Mouse (Mus musculus): ENCODE data around the gene 1110059E24Rik.
A peak's percentile ranks its signal among the peaks of the same experiment; 100 is the strongest.

Gene 1110059E24Rik

DNA sequence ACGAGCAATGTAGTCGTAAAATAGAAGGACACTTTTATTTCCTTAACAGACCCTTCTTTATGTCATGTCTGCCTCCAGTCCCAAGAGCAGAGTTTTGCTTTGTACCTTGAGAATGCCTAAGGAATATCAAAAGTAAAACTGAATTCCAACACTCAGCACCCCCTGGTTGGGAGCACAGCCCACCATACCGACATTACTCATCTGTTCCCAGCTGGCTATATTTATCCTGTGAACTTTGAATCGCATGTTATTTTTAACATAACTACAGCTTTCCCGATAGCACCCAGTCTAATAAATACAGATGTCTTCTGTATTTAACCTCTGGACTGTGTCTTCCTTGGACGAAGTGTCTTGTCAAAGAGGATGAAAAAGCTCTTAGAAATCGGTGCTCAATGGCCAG, 80.8 kb downstream of the 1110059E24Rik start:
- no peak for DNase-seq (ENCODE audit: low read depth)

DNA sequence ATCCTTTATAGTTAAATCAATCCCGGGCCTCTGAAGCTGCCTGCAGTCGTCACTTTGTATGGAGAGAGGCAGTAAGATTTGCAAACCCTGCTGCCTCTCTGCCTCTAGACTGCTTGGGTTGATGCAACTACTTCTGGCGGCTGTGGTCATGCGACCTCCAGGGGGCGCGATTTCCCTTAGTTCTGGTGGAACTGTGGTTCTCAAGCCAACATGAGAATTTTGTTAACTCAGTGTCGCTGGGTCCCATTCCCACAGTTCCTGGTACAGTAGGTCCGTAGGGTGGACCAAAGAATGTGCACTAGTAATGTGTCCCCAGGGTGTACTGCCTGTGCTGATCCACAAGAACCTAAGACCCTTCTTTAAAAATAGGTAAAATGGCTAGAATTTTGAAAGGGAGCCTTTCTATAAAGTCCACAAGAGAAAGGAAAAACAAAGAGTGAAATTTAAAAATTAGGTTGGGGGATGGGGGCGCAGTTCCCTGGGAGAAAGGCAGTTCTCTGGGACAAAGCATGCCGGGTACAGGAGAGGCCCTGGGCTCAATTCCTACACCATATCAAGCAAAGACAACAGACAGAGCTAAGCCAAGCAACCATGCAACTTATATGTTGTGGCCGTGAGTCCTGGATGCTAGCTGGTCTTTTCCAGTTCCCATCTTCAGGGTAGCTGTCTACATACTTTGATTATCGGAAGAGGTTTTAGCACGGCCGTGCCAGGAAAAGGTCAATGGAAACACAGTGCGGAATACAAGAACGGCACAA, 81.4 kb downstream of the 1110059E24Rik start:
- peak; percentile 38 for DNase-seq (ENCODE audit: low read depth)

DNA sequence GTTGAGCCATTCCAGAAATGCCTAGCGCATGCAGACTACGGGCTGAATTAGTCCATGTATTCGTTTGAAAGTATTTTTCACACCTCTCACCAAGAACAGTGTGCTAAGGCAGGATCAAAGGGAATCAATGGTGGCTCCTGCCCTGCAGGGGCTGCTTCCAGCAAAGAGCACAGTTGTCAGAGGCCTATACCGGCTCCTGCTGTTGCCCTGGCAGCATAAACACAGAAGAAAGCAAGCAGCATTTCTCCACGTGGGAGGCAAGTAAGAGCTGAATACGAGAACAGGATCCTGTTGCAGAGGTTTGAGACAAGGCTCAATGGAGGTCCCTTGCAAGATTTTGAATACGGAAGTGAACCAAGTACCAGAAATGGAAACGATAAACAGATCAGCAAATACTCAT, 82.0 kb downstream of the 1110059E24Rik start:
- DNase-seq (ENCODE audit: low read depth): no peak

DNA sequence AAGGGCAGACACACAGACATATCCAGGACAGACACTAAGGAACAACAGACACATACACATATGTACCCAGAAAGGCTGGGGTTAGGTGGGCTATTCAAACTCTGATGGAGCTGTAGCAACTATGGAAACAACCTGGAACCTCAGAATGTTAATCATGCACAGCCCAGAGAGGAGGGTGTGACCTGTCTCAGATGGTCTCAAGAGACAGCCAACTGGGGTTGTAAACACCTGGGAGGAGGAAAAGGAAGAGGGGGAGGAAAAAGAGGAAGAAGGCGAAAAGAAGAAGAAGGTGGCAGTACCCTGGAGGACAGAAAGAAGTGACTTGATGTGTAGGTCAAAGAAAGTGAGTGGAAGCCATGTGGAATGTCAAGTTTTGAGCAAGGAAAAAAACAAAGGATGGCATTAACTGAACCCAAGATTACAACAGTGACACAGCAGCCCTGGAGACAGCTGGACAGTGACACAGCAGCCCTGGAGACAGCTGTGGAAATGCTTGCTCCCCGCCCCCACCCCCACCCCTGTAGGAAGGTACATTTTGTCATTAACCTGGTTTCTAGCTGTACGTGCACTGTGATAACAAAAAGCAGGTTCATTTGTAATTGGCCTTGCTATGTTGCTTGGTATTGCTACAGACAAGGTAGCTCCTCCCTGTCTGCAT, 84.1 kb downstream of the 1110059E24Rik start:
- no peak for DNase-seq (ENCODE audit: low read depth)

DNA sequence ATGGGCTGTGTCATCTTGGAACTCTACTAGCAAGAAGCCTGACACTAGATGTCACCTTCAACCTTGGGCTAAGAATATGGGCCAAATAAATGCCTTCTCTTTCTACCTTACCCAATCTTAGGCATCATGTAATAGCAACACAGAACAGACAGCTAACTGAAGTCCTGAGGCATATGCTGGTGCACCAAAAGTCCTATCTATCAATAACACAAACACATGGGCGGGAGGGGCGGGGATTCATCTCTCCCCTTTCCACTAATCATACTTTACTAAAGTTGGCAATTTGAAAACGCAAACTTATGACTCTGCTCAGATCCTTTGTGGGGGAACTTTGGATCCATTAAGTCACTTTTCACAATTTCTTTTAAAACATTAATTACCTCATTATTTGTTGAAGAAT, 84.8 kb downstream of the 1110059E24Rik start:
- DNase-seq (ENCODE audit: low read depth): no peak

DNA sequence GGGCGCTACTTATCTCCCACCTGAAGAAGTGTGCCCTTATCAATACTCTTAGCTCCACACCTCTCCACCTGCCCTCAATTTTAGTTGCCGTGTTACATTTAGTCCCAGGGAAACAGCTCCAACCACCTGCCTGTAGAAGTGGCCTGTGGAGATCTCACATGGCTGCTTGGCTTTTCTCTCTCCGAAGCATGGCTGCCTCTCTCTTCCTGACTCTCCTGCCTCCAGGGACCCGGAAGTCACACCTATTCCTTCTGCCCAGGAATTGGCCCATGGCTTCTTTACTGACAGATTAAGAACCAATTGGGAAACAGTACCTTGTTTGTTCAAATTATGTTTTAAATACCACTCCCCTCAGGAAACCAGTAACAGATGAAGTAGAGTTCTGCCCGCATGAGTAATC, 86.3 kb downstream of the 1110059E24Rik start:
- DNase-seq (ENCODE audit: low read depth): no peak

DNA sequence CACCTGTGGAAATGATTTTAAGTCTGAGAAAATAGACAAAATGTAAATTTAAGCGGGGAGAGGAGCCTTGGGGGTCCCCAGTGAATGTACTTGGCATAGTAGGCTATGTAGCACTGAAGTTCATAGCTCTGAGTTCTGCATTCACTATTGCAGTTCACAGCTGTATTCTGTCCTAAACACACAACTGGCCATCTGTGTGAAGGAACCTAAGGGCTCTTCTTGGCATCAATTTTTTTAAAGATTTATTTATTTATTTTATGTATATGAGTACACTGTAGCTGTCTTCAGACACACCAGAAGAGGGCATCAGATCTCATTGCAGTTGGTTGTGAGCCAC, 88.3 kb downstream of the 1110059E24Rik start:
- DNase-seq (ENCODE audit: low read depth): no peak

DNA sequence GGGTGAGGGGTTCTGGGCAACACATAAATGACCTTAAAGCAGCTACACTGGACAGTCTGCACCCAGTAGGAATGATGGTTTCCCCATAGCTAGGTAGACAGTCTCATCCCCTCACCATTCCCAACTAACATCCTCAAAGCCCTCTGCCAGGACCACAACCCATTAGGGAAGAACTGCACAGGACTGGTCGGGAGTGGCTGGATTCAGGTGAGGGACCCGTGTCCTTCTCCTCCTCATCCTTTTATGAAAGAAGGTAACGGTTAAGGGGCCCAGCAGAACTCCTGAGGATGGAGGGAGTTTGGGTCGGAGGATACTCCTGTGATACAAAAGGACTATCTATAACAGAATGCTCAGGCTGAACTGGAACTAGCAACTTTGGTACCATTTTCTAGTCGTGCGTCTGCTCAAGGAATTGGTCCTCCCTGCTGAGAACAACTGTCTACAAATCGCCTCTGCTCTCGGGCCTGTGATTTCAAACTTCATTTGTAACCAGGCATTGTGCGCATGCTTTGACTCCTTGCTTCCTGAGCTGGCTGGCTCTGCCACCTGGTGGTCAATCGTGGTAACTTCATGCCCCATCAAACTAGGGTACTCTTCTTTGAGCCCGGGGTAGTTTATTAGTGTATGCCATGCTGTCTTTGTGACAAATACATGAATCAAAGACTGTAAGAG, 88.9 kb downstream of the 1110059E24Rik start:
- peak; percentile 36 for DNase-seq (ENCODE audit: low read depth)

DNA sequence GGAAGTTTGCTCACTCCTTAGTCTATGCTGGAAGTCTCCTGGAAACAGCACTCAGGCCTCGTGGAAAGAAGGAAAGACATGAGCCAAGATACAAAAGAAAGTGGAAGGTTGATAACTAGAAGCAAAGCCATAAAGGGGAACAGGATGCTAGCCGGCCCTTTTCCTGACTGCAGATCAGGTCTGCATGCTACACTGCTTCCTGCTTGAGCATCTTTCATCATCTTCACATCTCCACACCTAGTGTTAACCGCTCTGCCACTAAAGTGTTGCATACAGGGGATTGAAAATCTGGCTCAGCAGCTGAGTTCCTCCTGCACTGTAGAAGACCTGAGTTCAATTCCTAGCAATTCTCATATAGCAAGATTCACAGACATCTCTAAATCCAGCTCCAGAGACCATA, 89.8 kb downstream of the 1110059E24Rik start:
- DNase-seq (ENCODE audit: low read depth): no peak

DNA sequence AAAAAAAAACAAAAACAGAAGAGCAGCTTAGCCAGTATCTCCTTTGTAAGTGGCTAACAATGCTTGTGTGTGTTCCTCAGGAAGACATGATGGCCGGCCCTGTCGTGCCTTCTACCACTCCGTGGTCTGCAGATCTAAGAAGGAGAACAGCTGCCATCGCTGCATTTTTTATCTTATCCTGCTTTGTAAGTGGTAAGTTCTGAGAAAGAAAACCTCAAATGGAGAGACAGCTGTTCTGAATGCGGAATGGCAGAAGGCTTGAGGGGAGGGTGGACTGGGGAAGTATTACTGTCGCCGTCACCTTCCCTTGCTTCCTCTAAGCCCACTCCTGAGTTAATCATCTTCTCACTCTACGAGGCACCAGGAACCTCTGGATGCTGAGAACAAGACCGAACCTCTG, 100.0 kb downstream of the 1110059E24Rik start:
- DNase-seq (ENCODE audit: low read depth): no peak

DNA sequence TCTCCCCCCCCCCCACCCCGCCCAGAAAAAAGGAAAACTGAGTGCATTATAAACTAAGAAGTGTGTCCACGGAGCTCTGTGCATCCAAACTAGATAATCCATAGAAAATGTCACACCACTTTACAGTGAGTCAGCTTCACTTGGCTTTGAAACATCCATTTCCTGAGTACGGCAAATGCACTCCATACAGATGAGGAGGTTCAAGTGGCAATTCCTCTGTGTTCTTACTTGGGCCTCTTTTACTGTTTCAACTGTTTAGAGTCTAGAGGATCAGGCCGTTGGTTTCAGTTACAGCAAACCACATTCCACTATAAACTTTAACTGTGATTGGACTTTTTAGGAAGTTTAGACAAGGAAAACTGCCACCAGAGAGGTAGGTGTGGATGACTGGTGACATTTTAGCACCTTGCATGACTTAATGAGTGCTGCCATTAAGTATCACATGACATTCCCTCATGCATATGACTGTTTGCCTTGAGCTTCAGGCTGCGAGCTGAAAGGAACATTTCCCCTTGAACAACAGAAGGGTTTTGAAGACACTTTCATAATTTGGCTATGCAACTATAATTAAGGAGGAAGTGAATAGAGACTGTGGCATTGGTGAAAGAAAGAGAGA, 100.7 kb downstream of the 1110059E24Rik start:
- no peak for DNase-seq (ENCODE audit: low read depth)

DNA sequence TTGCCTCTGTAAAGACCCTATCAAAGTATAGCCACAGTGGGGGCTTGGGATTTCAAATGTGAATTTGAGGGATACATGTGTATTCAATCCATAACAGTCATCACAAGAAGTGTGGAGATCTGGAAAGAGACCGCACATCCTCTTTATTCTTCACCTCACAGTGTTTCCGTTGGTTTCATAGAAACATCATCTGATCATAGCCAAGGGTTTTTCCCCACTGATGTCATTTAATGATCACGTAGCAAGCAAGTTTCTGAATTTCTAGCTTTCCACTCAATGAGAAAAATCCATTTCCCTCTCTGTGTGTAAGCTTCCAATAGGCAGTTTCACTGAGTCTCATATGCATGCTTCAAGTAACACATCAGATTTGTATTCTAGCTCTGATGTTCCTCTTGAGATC, 103.1 kb downstream of the 1110059E24Rik start:
- no peak for DNase-seq (ENCODE audit: low read depth)

DNA sequence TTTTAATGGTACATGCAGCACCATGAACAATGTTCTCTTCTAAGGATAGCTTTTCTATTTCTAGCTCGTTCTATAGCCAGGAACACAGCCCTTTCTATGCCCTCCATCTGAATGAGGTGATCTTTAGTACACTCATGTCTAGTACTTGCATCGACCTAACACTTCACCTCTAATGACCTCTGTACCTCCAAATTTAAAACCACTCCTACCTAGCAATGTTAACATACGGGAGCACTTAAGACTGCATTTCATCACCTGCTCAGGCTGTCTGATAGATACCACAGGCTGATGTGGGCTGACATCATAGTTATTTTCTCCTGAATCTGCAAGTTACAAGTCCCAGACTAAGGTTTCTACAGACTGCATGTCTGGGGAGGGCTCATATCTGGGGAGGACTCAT, 103.8 kb downstream of the 1110059E24Rik start:
- no peak for DNase-seq (ENCODE audit: low read depth)

DNA sequence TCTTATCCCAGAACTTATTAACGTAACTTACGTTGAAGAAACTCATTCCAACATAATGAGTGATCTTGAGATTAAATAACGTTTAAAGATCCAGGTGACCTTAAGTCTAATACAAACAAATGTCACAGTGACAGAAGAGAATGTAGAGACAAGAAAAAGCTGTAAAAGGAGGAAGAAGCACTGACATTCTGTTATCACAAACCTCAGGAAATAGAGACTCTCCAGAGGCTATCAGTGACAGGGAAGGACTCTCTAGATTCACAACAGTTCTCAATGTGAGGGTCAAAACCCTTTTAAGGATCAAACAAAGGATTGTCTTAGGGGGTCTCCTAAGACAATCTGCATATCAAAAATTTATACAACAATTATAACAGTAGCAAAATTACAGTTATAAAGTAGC, 115.7 kb downstream of the 1110059E24Rik start:
- no peak for DNase-seq (ENCODE audit: low read depth)
